Mouse (Mus musculus): ENCODE measurements around the gene Becn1.

Gene Becn1

GRCm38 (mm10) chr11:101315082-101315650 is 13.1 kb upstream of the Becn1 start:
- DNase-seq = no peak

- DNase-seq = no peak
Observed at GRCm38 (mm10) chr11:101314567-101314966, 12.5 kb upstream of the Becn1 start.

GRCm38 (mm10) chr11:101312150-101312549 is 10.1 kb upstream of the Becn1 start:
- no peak for DNase-seq

GRCm38 (mm10) chr11:101311083-101311482 is 9.0 kb upstream of the Becn1 start:
- no peak for DNase-seq

- no peak for DNase-seq
Observed at GRCm38 (mm10) chr11:101307744-101308143, 5.7 kb upstream of the Becn1 start.

- no peak for DNase-seq
Observed at GRCm38 (mm10) chr11:101301299-101302003, 635 bp downstream of the Becn1 start.

- peak in 1 of 2 experiments; percentile 48 for DNase-seq
Observed at GRCm38 (mm10) chr11:101300881-101301280, 1.2 kb downstream of the Becn1 start.

- DNase-seq = no peak
Observed at GRCm38 (mm10) chr11:101295191-101295590, 6.9 kb downstream of the Becn1 start.

- no peak for DNase-seq
Observed at GRCm38 (mm10) chr11:101291231-101291630, 10.9 kb downstream of the Becn1 start.

- no peak for DNase-seq
Observed at GRCm38 (mm10) chr11:101287306-101287705, 14.8 kb downstream of the Becn1 start.

- DNase-seq = no peak
Observed at GRCm38 (mm10) chr11:101283805-101284204, 18.3 kb downstream of the Becn1 start.

GRCm38 (mm10) chr11:101282896-101283295 is 19.2 kb downstream of the Becn1 start:
- no peak for DNase-seq

GRCm38 (mm10) chr11:101280837-101281236 is 21.2 kb downstream of the Becn1 start:
- DNase-seq = no peak

- DNase-seq = no peak
Observed at GRCm38 (mm10) chr11:101279193-101279569, 22.9 kb downstream of the Becn1 start.

- peak; percentile 87 to 89 for DNase-seq
Observed at GRCm38 (mm10) chr11:101278223-101279192, 23.6 kb downstream of the Becn1 start, which contains the start of the genes Cntd1 and Coa3. Cntd1 (plus strand) TSS chr11:101279012. Coa3 (minus strand) TSS chr11:101279114.

GRCm38 (mm10) chr11:101277381-101278222 is 24.5 kb downstream of the Becn1 start:
- peak; percentile 25 to 44 for DNase-seq

GRCm38 (mm10) chr11:101276319-101277070 is 25.6 kb downstream of the Becn1 start:
- DNase-seq = peak in 1 of 2 experiments; percentile 19

GRCm38 (mm10) chr11:101275309-101275708 is 26.8 kb downstream of the Becn1 start:
- no peak for DNase-seq

GRCm38 (mm10) chr11:101272446-101272845 is 29.6 kb downstream of the Becn1 start:
- no peak for DNase-seq

- DNase-seq = peak; percentile 63 to 74
Observed at GRCm38 (mm10) chr11:101269577-101270116, 32.4 kb downstream of the Becn1 start.

- no peak for DNase-seq
Observed at GRCm38 (mm10) chr11:101265906-101266305, 36.2 kb downstream of the Becn1 start.

Measured in cerebellum, postnatal 14 days (tissue).